In genomic region chr11:8237556-8237955, GRCm38 (mm10) we compare ENCODE assay signal across 19 mouse cellular contexts.
DNase-seq lines count a peak whose midpoint lies in the region; ATAC-seq and TF ChIP-seq lines count a peak whose summit lies in the region.
"Had no signal": no experiment of that assay in that cellular context is flagged by ENCODE, and none has a peak within 500 bp of the region (broad histone marks: within the 10 kb centered on the region; RNA-seq: fewer than 3 reads in every experiment).

No protein-coding gene starts in this region.

- H3K4me1 ChIP-seq in liver, adult 2 months (ENCODE audit: control insufficient read depth, insufficient read depth, low read length) = peaks cover 5% of the 10 kb centered on the region; the same call in 1 of the 2 replicates
- no peaks in the 10 kb centered on the region for H3K4me1 ChIP-seq in liver, embryonic 12.5 days
- H3K4me1 ChIP-seq: forebrain, embryonic 13.5 days; heart, embryonic 15.5 days; hindbrain, embryonic 15.5 days had no signal

- TF ChIP-seq CTCF in liver, adult 2 months (IDR thresholded peaks at IDR 0.05; ENCODE audit: low read depth, low read length) = no peak

- WGBS in liver, adult 2 months = 61% methylated on average over 4 of the region's 4 CpGs
- 47% methylated on average over 4 of the region's 4 CpGs for WGBS in liver, embryonic 12.5 days (ENCODE audit: insufficient replicate concordance)

- no peaks in the 10 kb centered on the region for H3K36me3 ChIP-seq in liver, adult 2 months (ENCODE audit: control insufficient read depth, insufficient read depth, low read length)
- no peaks in the 10 kb centered on the region for H3K36me3 ChIP-seq in liver, embryonic 12.5 days
- H3K36me3 ChIP-seq: embryonic facial prominence, embryonic 13.5 days; heart, embryonic 15.5 days; hindbrain, embryonic 15.5 days had no signal

- no peak for TF ChIP-seq POLR2A in liver, adult 2 months (IDR thresholded peaks at IDR 0.05; ENCODE audit: extremely low read depth, insufficient read depth, low read length)

- H3K9me3 ChIP-seq in liver, embryonic 12.5 days (replicated peaks) = 0 out of 2 replicates have a peak, but pooled peaks cover 3% of the 10 kb centered on the region
- H3K9me3 ChIP-seq: forebrain, embryonic 13.5 days; heart, embryonic 15.5 days; hindbrain, embryonic 15.5 days had no signal

- H3K4me3 ChIP-seq in liver, adult 2 months (ENCODE audit: insufficient read depth, low read depth, low read length) = no peak overlapping the region
- H3K4me3 ChIP-seq in liver, embryonic 12.5 days = no peak overlapping the region
- H3K4me3 ChIP-seq: embryonic facial prominence, embryonic 13.5 days; forebrain, embryonic 13.5 days; heart, embryonic 15.5 days; hindbrain, embryonic 15.5 days had no signal

- no peak for ATAC-seq in liver, embryonic 12.5 days
- ATAC-seq: forebrain, embryonic 13.5 days had no signal

- H3K27ac ChIP-seq in liver, adult 2 months (replicated peaks; ENCODE audit: insufficient read depth, low read depth, low read length) = no peak overlapping the region
- no peak overlapping the region for H3K27ac ChIP-seq in liver, embryonic 12.5 days
- H3K27ac ChIP-seq: embryonic facial prominence, embryonic 13.5 days; forebrain, embryonic 13.5 days; heart, embryonic 15.5 days; hindbrain, embryonic 15.5 days had no signal

- no peak overlapping the region for H3K9ac ChIP-seq in liver, adult 2 months (ENCODE audit: low read depth, low read length)
- H3K9ac ChIP-seq in liver, embryonic 12.5 days = no peak overlapping the region
- H3K9ac ChIP-seq: embryonic facial prominence, embryonic 13.5 days; forebrain, embryonic 13.5 days; heart, embryonic 15.5 days; hindbrain, embryonic 15.5 days had no signal

- DNase-seq in heart, adult 11 months = peak; percentile 86
- no peak for DNase-seq in heart, adult 8-10 months (ENCODE audit: low spot score)
- DNase-seq in liver, adult 2 months (ENCODE audit: extremely low read depth, low read depth, low spot score) = peak; percentile 24
- DNase-seq in embryo, embryonic 9.5 days (ENCODE audit: extremely low spot score) = peak; percentile 37
- peak; percentile 50 for DNase-seq in yolk sac, embryonic 10.5 days (ENCODE audit: low spot score)
- DNase-seq in thymus, postnatal 25 days = no peak
- no peak for DNase-seq in adipocyte (ENCODE audit: low spot score)
- DNase-seq: adrenal gland, postnatal 14 days; cerebellum, adult 11-12 months; cerebellum, adult 9-10 months; cerebellum, postnatal 25 days; gastrocnemius, postnatal 36 days; heart, postnatal 14 days had no signal

- no peaks in the 10 kb centered on the region for H3K79me2 ChIP-seq in liver, adult 2 months (ENCODE audit: control insufficient read depth, insufficient read depth, low read length)

- H3K27me3 ChIP-seq in liver, adult 2 months (ENCODE audit: control insufficient read depth, insufficient read depth, low read length) = no peaks in the 10 kb centered on the region
- no peaks in the 10 kb centered on the region for H3K27me3 ChIP-seq in liver, embryonic 12.5 days (replicated peaks)
- H3K27me3 ChIP-seq: embryonic facial prominence, embryonic 13.5 days; forebrain, embryonic 13.5 days; heart, embryonic 15.5 days; hindbrain, embryonic 15.5 days had no signal

- H3K4me2 ChIP-seq in liver, embryonic 12.5 days = no peak overlapping the region
- H3K4me2 ChIP-seq: embryonic facial prominence, embryonic 13.5 days; forebrain, embryonic 13.5 days; heart, embryonic 11.5 days; heart, embryonic 15.5 days; hindbrain, embryonic 15.5 days had no signal

Comparison
In these comparisons a context has a peak if more than half of its experiments do, and no peak if none do; other contexts are left out.
1. DNase-seq: peak in heart, adult 11 months (single experiment), liver, adult 2 months (single experiment), embryo, embryonic 9.5 days (single experiment) and yolk sac, embryonic 10.5 days (single experiment); none in heart, adult 8-10 months (single experiment), thymus, postnatal 25 days (single experiment) and adipocyte (single experiment).